Mouse (Mus musculus): ENCODE results near the gene Gm6993. TPM values are rescaled to one million over a fixed set of nuclear protein-coding genes. Genes with fewer than 3 reads are reported as not detected.

Gm6993 gene
- polyA plus RNA-seq, 1 experiment from 2014 or later, result not detected

DNA sequence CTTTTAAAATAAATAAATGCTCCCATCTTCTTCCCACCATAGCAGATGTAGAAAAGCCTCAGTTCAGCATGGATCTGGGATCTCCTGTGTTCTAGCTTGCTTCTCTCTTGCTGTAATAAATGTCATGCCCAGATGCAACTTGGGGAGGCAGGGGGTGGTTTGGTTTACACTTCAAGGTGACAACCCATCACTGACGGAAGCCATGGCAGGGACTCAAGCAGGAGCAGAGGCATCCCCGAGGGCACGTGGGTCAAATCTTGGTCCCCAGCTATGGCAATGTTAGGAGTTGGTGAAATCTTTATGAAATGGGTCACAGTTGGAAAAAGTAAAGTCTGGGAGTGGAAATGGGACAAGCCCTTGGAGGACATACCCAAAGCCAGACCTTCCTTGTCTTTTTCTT, 4.1 kb downstream of the Gm6993 start:
- no peaks in the 10 kb centered on the region for H3K9me3 ChIP-seq (ENCODE audit: control insufficient read depth, low read depth, low read length)
- 80% methylated on average over 3 of the region's 3 CpGs for WGBS
- no peaks in the 10 kb centered on the region for H3K36me3 ChIP-seq (ENCODE audit: control insufficient read depth, insufficient read depth, low read length)
- H3K27me3 ChIP-seq (ENCODE audit: control insufficient read depth, insufficient read depth, low read length), result no peaks in the 10 kb centered on the region
- H3K9ac ChIP-seq (replicated peaks; ENCODE audit: low read depth, low read length), result no peak overlapping the region
- peaks cover 20% of the 10 kb centered on the region for H3K4me1 ChIP-seq (ENCODE audit: control insufficient read depth, insufficient read depth, low read length)
- ATAC-seq (ENCODE audit: insufficient number of reproducible peaks, insufficient read depth, low FRiP score, low read depth), result no peak
- H3K4me3 ChIP-seq (ENCODE audit: low read depth, low read length), result no peak overlapping the region
- H3K27ac ChIP-seq (ENCODE audit: low read length), result no peak overlapping the region
- no peak overlapping the region for H3K4me2 ChIP-seq (replicated peaks; ENCODE audit: low read depth, low read length)

DNA sequence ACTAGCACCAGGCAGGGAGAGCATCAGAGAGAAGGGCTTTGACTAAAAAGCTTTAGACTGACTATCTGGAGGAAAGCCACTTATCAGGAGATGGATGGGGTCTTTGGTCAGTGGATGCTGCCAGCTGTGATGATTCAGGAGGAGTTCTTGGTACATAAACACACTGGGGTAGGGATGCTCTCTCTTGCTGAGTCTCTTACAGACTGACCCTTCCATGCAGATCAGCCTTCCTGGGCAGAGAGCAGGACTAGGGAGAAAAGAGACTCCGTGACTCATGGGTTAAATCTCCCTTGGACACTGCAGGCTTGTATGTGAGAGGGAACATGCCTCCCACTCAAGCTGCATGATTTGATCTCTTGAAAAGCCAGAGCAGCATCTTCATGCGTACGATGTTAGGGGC, 5.6 kb downstream of the Gm6993 start:
- Histone ChIP-seq H3K9me3 (ENCODE audit: control insufficient read depth, low read depth, low read length) (no peaks in the 10 kb centered on the region), H3K27ac (ENCODE audit: low read length) (no peak overlapping the region; the same call in 1 of the 2 replicates), H3K4me3 (ENCODE audit: low read depth, low read length) (no peak overlapping the region), H3K9ac (replicated peaks; ENCODE audit: low read depth, low read length) (no peak overlapping the region), H3K4me1 (ENCODE audit: control insufficient read depth, insufficient read depth, low read length) (peaks cover 20% of the 10 kb centered on the region), H3K4me2 (replicated peaks; ENCODE audit: low read depth, low read length) (no peak overlapping the region), H3K36me3 (ENCODE audit: control insufficient read depth, insufficient read depth, low read length) (no peaks in the 10 kb centered on the region), H3K27me3 (ENCODE audit: control insufficient read depth, insufficient read depth, low read length) (no peaks in the 10 kb centered on the region)
- 41% methylated on average over 3 of the region's 3 CpGs for WGBS
- no peak for ATAC-seq (ENCODE audit: insufficient number of reproducible peaks, insufficient read depth, low FRiP score, low read depth)

DNA sequence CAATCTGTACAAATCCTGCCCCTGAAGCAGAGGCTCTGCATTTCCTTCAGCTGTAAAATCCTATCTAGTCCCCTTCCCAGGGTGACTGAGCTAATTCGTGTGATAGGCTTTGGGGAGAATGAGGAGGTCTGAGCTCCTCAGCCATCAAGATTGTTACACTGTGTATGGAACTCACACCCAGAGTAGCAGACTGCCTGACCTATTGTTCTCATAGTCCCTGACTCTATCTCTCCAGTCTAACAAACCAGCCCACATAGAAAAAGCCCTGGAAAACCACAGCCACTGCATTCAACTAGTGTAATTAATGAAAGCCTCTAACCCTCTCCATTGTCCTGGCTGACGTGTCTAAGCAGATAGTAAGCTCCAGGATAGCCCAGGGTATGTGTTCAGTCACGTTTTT, 6.0 kb downstream of the Gm6993 start:
- Histone ChIP-seq H3K4me1 (ENCODE audit: control insufficient read depth, insufficient read depth, low read length) (peaks cover 20% of the 10 kb centered on the region), H3K27me3 (ENCODE audit: control insufficient read depth, insufficient read depth, low read length) (no peaks in the 10 kb centered on the region), H3K36me3 (ENCODE audit: control insufficient read depth, insufficient read depth, low read length) (no peaks in the 10 kb centered on the region), H3K9me3 (ENCODE audit: control insufficient read depth, low read depth, low read length) (no peaks in the 10 kb centered on the region), H3K4me3 (ENCODE audit: low read depth, low read length) (no peak overlapping the region), H3K4me2 (replicated peaks; ENCODE audit: low read depth, low read length) (no peak overlapping the region), H3K9ac (replicated peaks; ENCODE audit: low read depth, low read length) (no peak overlapping the region), H3K27ac (ENCODE audit: low read length) (peak overlapping the region; percentile 58; the same call in 1 of the 2 replicates)
- 39% methylated on average over 3 of the region's 3 CpGs for WGBS
- ATAC-seq (ENCODE audit: insufficient number of reproducible peaks, insufficient read depth, low FRiP score, low read depth), result no peak

DNA sequence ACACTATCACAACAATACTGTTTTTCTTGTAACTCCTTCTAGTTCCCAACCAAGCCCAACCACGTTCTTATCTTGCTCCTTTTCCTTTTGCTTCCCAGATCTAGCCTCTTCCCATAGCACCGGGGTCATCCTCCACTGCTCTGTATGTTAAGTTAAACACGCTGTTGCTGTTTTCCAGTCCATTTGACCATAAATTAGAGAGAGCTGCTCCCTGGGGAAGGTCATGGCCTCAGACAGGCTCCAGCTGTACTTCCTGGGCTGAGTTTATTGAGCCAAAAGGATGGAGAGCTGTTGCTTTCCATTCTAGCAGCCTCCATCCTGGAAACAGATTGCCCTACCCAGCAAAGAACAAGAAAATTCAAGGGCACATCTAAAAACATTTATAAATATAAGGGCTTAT, 7.6 kb downstream of the Gm6993 start:
- WGBS, result 26% methylated on average over 3 of the region's 3 CpGs
- Histone ChIP-seq H3K36me3 (ENCODE audit: control insufficient read depth, insufficient read depth, low read length) (no peaks in the 10 kb centered on the region), H3K27ac (ENCODE audit: low read length) (no peak overlapping the region), H3K9ac (replicated peaks; ENCODE audit: low read depth, low read length) (no peak overlapping the region), H3K27me3 (ENCODE audit: control insufficient read depth, insufficient read depth, low read length) (no peaks in the 10 kb centered on the region), H3K4me2 (replicated peaks; ENCODE audit: low read depth, low read length) (no peak overlapping the region), H3K4me3 (ENCODE audit: low read depth, low read length) (no peak overlapping the region), H3K4me1 (ENCODE audit: control insufficient read depth, insufficient read depth, low read length) (peaks cover 25% of the 10 kb centered on the region), H3K9me3 (ENCODE audit: control insufficient read depth, low read depth, low read length) (no peaks in the 10 kb centered on the region)
- no peak for ATAC-seq (ENCODE audit: insufficient number of reproducible peaks, insufficient read depth, low FRiP score, low read depth)

DNA sequence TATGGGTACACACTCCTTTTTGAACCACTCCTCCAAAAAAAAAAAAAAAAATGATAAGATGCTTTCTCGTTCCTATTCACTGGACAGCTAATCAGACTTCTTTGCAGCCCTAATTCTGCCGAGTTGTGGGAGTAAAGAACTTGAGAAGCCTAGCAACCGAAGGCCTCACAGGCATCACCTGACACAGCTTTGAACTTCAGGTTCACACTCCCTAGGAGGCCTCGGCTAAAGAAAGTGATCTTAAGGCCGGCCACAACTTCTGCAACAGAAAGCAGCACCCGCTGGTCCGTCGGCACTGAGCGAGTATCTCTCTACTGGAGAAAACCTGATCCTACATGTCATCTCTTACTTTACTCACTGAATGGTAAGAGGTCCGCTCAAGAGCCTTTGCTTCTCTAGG, 8.1 kb downstream of the Gm6993 start:
- H3K27ac ChIP-seq (ENCODE audit: low read length), result peak overlapping the region; percentile 11; the same call in 1 of the 2 replicates
- no peaks in the 10 kb centered on the region for H3K9me3 ChIP-seq (ENCODE audit: control insufficient read depth, low read depth, low read length)
- no peak overlapping the region for H3K4me2 ChIP-seq (replicated peaks; ENCODE audit: low read depth, low read length)
- peaks cover 25% of the 10 kb centered on the region for H3K4me1 ChIP-seq (ENCODE audit: control insufficient read depth, insufficient read depth, low read length)
- H3K36me3 ChIP-seq (ENCODE audit: control insufficient read depth, insufficient read depth, low read length), result no peaks in the 10 kb centered on the region
- H3K27me3 ChIP-seq (ENCODE audit: control insufficient read depth, insufficient read depth, low read length), result no peaks in the 10 kb centered on the region
- WGBS, result 38% methylated on average over 10 of the region's 10 CpGs
- no peak overlapping the region for H3K4me3 ChIP-seq (ENCODE audit: low read depth, low read length)
- ATAC-seq (ENCODE audit: insufficient number of reproducible peaks, insufficient read depth, low FRiP score, low read depth), result no peak
- no peak overlapping the region for H3K9ac ChIP-seq (replicated peaks; ENCODE audit: low read depth, low read length)

DNA sequence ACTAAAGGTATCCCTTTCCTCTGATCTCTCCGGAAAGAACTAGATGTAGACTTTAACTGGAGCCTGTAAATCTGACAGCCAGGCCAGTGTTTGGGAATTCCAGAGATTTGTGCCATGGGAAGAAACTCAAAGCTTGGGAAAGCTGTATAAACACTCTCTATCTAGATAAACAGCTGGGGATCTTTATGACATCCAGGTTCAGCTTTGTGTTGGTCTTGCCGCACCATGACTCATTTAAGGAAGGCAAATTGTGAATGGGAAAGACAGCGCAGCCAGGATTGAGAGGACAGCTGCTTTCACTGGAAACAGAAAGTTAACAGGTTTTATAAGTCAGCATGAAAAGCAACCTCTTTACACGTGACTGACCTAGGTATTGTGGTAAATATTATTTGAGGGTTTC, 11.7 kb downstream of the Gm6993 start:
- 14% methylated on average over 4 of the region's 4 CpGs for WGBS
- peak overlapping the region; percentile 28; the same call in 1 of the 2 replicates for H3K27ac ChIP-seq (ENCODE audit: low read length)
- no peak overlapping the region for H3K9ac ChIP-seq (replicated peaks; ENCODE audit: low read depth, low read length)
- H3K9me3 ChIP-seq (ENCODE audit: control insufficient read depth, low read depth, low read length), result no peaks in the 10 kb centered on the region
- ATAC-seq (ENCODE audit: insufficient number of reproducible peaks, insufficient read depth, low FRiP score, low read depth), result no peak
- H3K27me3 ChIP-seq (ENCODE audit: control insufficient read depth, insufficient read depth, low read length), result no peaks in the 10 kb centered on the region
- H3K4me2 ChIP-seq (replicated peaks; ENCODE audit: low read depth, low read length), result no peak overlapping the region
- no peaks in the 10 kb centered on the region for H3K36me3 ChIP-seq (ENCODE audit: control insufficient read depth, insufficient read depth, low read length)
- H3K4me1 ChIP-seq (ENCODE audit: control insufficient read depth, insufficient read depth, low read length), result peaks cover 27% of the 10 kb centered on the region; the same call in 1 of the 2 replicates
- H3K4me3 ChIP-seq (ENCODE audit: low read depth, low read length), result no peak overlapping the region

DNA sequence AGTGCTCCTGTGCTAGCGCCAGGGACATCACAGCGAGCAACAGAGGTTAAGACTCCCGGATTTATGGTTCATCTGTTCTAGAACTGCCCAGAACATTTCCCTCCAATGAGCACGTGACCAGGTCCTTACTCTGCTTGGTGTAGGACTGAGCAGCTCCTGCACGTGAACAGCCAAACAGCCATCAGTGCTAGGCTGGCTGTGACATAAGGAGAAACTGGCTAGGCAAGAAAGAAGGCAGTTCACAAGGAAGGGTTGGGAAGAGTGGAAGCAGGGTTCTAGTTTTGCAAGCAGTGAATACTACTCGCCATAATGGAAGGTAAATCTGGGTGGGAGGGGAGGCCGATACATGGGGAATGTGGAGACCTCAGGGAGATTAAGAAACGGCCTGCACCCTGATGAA, 14.4 kb downstream of the Gm6993 start:
- Histone ChIP-seq H3K27me3 (ENCODE audit: control insufficient read depth, insufficient read depth, low read length) (no peaks in the 10 kb centered on the region), H3K4me3 (ENCODE audit: low read depth, low read length) (no peak overlapping the region), H3K4me1 (ENCODE audit: control insufficient read depth, insufficient read depth, low read length) (peaks cover 20% of the 10 kb centered on the region; the same call in 1 of the 2 replicates), H3K9ac (replicated peaks; ENCODE audit: low read depth, low read length) (no peak overlapping the region), H3K36me3 (ENCODE audit: control insufficient read depth, insufficient read depth, low read length) (no peaks in the 10 kb centered on the region), H3K4me2 (replicated peaks; ENCODE audit: low read depth, low read length) (no peak overlapping the region), H3K27ac (ENCODE audit: low read length) (peak overlapping the region; percentile 86; the same call in 1 of the 2 replicates), H3K9me3 (ENCODE audit: control insufficient read depth, low read depth, low read length) (no peaks in the 10 kb centered on the region)
- ATAC-seq (ENCODE audit: insufficient number of reproducible peaks, insufficient read depth, low FRiP score, low read depth), result peak; percentile 16; the same call in 1 of the 2 replicates
- WGBS, result 62% methylated on average over 8 of the region's 8 CpGs

DNA sequence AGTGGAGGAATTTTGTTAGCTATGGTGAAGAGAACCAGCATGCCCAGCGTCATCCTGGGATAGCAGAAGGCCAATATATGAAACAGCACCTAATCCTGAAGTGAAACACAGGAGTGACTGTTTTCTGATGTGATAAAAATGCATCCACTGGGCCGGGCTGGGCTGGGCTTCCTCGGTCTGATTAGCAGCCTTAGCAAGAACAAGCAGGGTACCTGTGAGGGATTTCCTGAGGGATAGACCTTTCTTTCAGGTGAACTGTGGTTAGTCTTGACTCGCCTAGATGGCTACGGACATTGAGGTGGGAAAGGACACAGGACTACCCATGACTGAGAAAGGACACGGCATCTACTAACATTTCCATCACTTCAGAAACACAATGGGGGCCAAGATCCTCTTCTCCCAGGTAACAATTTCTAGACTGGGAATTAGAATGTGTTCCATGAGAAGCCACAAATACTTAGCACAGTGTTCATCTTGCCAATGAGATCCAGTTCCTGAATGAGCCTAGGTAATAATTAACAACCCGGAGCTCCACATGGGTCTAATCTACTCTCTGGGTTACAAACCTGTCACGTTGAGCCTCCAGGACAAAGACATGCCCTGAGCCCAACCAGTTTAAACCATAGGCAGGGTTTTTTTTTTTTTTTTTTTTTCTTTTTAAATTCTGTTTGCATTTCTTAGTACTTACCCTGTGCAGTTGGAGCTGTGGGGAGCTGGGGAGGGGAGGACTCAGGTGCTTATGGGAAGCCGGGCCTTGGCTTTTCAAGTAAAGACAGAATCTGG, 15.7 kb downstream of the Gm6993 start:
- H3K9ac ChIP-seq (replicated peaks; ENCODE audit: low read depth, low read length), result no peak overlapping the region
- H3K4me1 ChIP-seq (ENCODE audit: control insufficient read depth, insufficient read depth, low read length), result peaks cover 20% of the 10 kb centered on the region; the same call in 1 of the 2 replicates
- H3K36me3 ChIP-seq (ENCODE audit: control insufficient read depth, insufficient read depth, low read length), result no peaks in the 10 kb centered on the region
- H3K9me3 ChIP-seq (ENCODE audit: control insufficient read depth, low read depth, low read length), result no peaks in the 10 kb centered on the region
- 59% methylated on average over 9 of the region's 9 CpGs for WGBS
- H3K4me3 ChIP-seq (ENCODE audit: low read depth, low read length), result no peak overlapping the region
- peak overlapping the region; percentile 86 for H3K27ac ChIP-seq (ENCODE audit: low read length)
- no peak overlapping the region for H3K4me2 ChIP-seq (replicated peaks; ENCODE audit: low read depth, low read length)
- peak; percentile 92 for ATAC-seq (ENCODE audit: insufficient number of reproducible peaks, insufficient read depth, low FRiP score, low read depth)
- H3K27me3 ChIP-seq (ENCODE audit: control insufficient read depth, insufficient read depth, low read length), result no peaks in the 10 kb centered on the region

Data from stomach, embryonic 14.5 days (tissue).